Mouse (Mus musculus) small intestine, adult 2 months (tissue): ENCODE measurements around the gene Mn1.

Source experiments
- CTCF ChIP-seq: fragments of 200-500 bp; IDR thresholded peaks from 2 replicates; pipeline ENCODE4 v1.5.1; 2012; ENCODE audit warnings: low read depth, mild to moderate bottlenecking, control low read depth, inconsistent platforms, low read length, moderate library complexity, mixed read lengths; ENCODE audit not compliant: insufficient replicate concordance, insufficient read length; ENCODE audit errors: extremely low read depth
- POLR2A ChIP-seq: fragments of 200-500 bp; IDR thresholded peaks from 2 replicates; pipeline ENCODE4 v1.6.1; 2012; ENCODE audit warnings: low read depth, mild to moderate bottlenecking, control low read depth, inconsistent platforms, low read length, moderate library complexity

DNA sequence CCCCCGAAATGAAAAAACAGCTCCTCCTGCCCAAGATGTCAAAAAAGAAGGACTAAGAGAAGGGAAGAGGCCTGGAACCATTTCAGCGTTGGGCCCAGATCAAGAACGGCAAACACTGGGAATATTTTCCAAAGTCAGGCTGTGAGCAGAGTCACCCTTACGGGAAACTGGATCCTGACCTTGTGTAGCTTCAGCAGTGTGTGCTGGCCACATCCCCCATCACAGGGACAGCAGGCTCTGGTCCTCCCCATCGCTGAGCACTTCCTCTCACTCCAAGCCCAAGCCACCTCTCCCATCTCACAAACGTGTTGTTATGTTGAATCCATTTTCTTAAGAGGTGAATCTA is 14.5 kb upstream of the Mn1 start:
- TF ChIP-seq POLR2A (no peak), CTCF (no peak)
